Mouse (Mus musculus) gastrocnemius, adult 2 months (tissue): ENCODE data around the gene Tmem186. TPM values are rescaled to one million over a fixed set of nuclear protein-coding genes. Genes with fewer than 3 reads are reported as not detected.

Experiments used
- DNase-seq: peaks from one replicate; pipeline ENCODE4 v3.0.0; 2022
- H3K27ac ChIP-seq: fragments of 200-600 bp; 2 replicates; pipeline ENCODE4 v1.8.1; 2022; ENCODE audit warnings: mild to moderate bottlenecking
- H3K4me3 ChIP-seq: fragments of 200-600 bp; 2 replicates; pipeline ENCODE4 v1.8.1; 2022; ENCODE audit warnings: mild to moderate bottlenecking, moderate library complexity
- CTCF ChIP-seq: fragments of 200-600 bp; IDR thresholded peaks from 2 replicates; pipeline ENCODE4 v1.8.1; 2022; ENCODE audit warnings: antibody characterized with exemption, mild to moderate bottlenecking, moderate library complexity
- intact Hi-C: fragments of 180-260 bp; cut with DNase I; formaldehyde crosslinking; loops from one replicate; pipeline ENCODE4 v1.15.1; 2025
- total RNA-seq, 2 experiments: library from RNA; stranded (reverse); gene quantifications; 2 replicates each; pipeline ENCODE4 v1.2.3; 2021

The Tmem186 gene
- total RNA-seq, 2 experiments from 2014 or later = 12.4 to 12.9 TPM

GRCm38 (mm10) chr16:8663022-8663421 is 25.5 kb upstream of the Tmem186 start:
- Histone ChIP-seq H3K4me3 (no peak overlapping the region), H3K27ac (no peak overlapping the region)
- intact Hi-C loops = no loop called here
- no peak for DNase-seq
- no peak for TF ChIP-seq CTCF

GRCm38 (mm10) chr16:8658764-8659163 is 21.3 kb upstream of the Tmem186 start:
- no peak for DNase-seq
- no peak for TF ChIP-seq CTCF
- intact Hi-C loops = no loop called here
- Histone ChIP-seq H3K27ac (no peak overlapping the region), H3K4me3 (no peak overlapping the region)

- no peak for TF ChIP-seq CTCF
- no peak overlapping the region for H3K27ac ChIP-seq
- no peak for DNase-seq
- intact Hi-C loops = no loop called here
- no peak overlapping the region for H3K4me3 ChIP-seq
These were observed 20.8 kb upstream of the Tmem186 start for GRCm38 (mm10) chr16:8658349-8658748.

- DNase-seq = no peak
- Histone ChIP-seq H3K27ac (no peak overlapping the region), H3K4me3 (no peak overlapping the region)
- intact Hi-C loops = no loop called here
- TF ChIP-seq CTCF = no peak
These were observed 18.7 kb upstream of the Tmem186 start for GRCm38 (mm10) chr16:8656256-8656655.

DNA sequence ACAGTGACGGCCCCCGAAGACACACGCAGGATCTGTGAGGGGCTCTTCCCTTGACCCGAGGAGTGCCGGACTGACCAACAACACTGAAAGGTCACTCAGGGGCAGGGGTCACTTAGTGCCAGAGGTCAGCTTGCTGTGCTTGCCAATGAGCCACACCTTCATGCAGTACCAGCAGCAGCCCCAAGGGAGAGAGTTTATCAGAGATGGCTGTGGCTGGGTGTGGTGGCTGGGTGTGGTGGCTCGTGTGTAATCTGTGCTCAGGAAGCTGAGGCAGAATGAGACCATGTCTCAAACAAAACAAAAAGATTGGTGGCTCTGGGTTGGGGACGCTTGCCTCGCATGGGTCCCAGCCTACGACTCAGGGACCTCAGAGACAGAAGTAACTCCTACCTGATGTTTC is 18.1 kb upstream of the Tmem186 start:
- no peak for DNase-seq
- TF ChIP-seq CTCF = no peak
- intact Hi-C loops = no loop called here
- no peak overlapping the region for H3K27ac ChIP-seq
- no peak overlapping the region for H3K4me3 ChIP-seq

DNA sequence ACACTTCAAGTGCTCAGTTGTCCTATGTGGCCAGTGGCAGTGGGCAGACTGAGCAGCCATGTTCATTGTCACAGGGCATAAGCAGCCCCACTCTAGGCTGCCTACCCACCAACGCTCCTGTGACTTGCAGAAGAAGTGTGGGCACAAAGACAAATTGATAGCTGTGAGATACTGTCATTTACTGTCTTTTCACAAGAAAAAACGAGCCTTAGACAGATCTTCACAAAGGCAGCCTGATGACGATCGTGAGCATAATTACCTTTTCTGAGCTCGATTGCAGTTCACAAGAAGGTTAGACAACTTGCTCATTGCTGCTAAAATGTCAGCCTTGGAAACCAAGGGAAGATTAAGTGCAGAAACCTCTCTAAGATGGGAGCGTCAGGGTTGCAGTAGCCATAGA is 17.6 kb upstream of the Tmem186 start:
- H3K27ac ChIP-seq = no peak overlapping the region
- DNase-seq = no peak
- no peak for TF ChIP-seq CTCF
- intact Hi-C loops = no loop called here
- no peak overlapping the region for H3K4me3 ChIP-seq

- TF ChIP-seq CTCF = no peak
- Histone ChIP-seq H3K27ac (no peak overlapping the region), H3K4me3 (no peak overlapping the region)
- no peak for DNase-seq
- intact Hi-C loops = no loop called here
These were observed 12.5 kb upstream of the Tmem186 start for GRCm38 (mm10) chr16:8650007-8650406.

GRCm38 (mm10) chr16:8645546-8645945 is 8.0 kb upstream of the Tmem186 start:
- DNase-seq = no peak
- intact Hi-C loops = loop anchor here (10.0 kb wide), 1 partner anchor 231 kb away; no protein-coding TSS in a partner anchor
- TF ChIP-seq CTCF = no peak
- Histone ChIP-seq H3K27ac (no peak overlapping the region), H3K4me3 (no peak overlapping the region)

DNA sequence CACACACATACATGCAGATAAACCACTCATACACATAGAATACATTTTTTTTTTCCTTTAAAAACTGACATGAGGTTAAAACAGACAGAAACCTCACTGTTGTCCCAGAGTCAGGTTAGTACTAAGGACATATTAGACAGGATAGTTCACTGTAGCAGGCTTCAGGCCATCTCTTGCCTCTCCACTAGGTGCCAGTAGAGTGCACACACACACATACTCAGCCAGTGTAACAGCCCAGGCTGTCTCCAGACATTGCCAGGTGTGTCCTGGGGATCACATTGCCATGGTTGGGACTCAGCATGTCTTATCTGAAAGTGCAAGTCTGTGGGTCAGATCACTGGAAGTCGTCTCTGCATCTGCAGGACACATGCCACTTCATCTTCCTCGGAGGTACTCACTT is 6.3 kb upstream of the Tmem186 start:
- DNase-seq = peak; percentile 63
- no peak overlapping the region for H3K4me3 ChIP-seq
- H3K27ac ChIP-seq = peak overlapping the region; percentile 28; the same call in 1 of the 2 replicates
- intact Hi-C loops = loop anchor here (2.0 to 10.0 kb wide), 2 partner anchors 31 to 229 kb away; no protein-coding TSS in a partner anchor
- TF ChIP-seq CTCF = peak; percentile 93

DNA sequence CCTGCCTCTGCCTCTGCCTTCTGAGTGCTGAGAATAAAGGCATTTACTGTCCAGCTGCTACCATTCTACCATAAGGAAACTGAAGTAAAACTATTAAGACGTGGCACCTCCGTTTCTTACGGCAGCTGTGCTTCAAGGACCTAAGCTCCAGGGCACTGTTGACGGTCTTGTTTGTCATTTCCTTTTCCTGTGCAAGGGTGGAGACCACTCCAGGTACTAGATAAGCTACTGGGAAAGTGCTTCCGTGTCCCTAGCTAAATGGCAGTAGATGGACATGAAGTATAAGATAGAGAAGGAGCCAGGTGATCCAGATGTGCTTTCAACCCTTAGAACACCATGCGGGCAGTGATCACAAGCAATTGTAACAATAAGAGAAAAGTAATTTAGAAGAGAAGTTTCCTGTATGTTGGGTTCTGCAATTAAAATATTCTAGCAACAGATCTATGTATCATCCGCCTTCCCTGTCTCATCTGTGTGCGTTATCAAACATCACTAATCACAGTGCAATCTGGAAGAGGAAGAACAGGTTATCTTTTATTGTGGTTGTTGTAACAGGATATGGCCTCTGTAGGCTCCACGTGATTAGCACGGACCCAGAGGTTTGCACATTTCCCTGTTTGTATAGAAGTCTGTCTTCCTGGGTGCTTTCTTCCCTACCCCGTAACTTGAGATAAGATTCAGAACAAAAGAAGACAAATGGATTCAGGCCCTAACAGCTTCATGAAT is 2.1 kb upstream of the Tmem186 start:
- no peak for TF ChIP-seq CTCF
- no peak for DNase-seq
- Histone ChIP-seq H3K27ac (no peak overlapping the region), H3K4me3 (no peak overlapping the region)
- intact Hi-C loops = loop anchor here (10.0 kb wide), 1 partner anchor 225 kb away; no protein-coding TSS in a partner anchor

DNA sequence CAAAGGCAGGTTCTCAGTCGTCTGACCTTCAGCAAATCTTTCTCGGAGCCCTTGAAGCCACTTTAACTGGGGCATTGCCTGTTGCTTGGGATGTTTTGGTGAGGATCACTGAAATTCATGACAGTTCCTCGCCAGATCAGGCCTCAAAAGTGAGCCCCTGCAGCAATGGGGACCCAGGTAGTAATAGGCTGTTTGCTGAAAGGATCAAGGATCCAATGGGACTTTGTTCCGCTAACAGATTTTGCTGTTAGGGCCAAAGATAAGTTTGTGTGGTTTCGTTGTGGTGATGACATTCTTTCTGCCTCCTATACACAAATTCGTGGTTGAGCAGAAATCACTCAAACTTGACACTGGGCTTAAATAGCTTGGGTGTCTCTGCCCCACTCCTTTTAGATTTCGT is 619 bp upstream of the Tmem186 start:
- DNase-seq = no peak
- peak overlapping the region; percentile 79 for H3K4me3 ChIP-seq
- intact Hi-C loops = no loop called here
- TF ChIP-seq CTCF = no peak
- H3K27ac ChIP-seq = peak overlapping the region; percentile 91

GRCm38 (mm10) chr16:8636867-8637216 is 670 bp downstream of the Tmem186 start:
- Histone ChIP-seq H3K4me3 (peak overlapping the region; percentile 79), H3K27ac (peak overlapping the region; percentile 91)
- no peak for DNase-seq
- intact Hi-C loops = no loop called here
- TF ChIP-seq CTCF = no peak

DNA sequence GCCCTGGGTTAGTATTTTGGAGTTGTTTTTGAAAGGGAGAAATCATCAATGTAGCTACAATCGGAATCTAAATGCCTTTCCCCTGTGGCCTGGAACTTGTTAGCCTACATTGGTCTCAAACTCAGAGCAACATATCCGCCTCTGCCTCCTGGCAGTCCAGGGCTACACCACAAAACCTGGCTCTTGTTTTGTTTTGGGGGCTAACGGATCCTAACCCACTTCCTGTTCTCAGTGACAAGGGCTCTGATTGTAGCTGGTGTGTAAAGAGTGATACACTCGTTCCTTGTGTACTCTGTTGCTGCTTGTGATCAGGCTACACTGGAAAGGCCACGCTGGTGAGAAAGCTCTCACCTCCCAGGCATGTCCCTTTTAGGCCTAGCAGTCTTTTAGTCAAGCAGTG is 6.1 kb downstream of the Tmem186 start:
- intact Hi-C loops = no loop called here

DNA sequence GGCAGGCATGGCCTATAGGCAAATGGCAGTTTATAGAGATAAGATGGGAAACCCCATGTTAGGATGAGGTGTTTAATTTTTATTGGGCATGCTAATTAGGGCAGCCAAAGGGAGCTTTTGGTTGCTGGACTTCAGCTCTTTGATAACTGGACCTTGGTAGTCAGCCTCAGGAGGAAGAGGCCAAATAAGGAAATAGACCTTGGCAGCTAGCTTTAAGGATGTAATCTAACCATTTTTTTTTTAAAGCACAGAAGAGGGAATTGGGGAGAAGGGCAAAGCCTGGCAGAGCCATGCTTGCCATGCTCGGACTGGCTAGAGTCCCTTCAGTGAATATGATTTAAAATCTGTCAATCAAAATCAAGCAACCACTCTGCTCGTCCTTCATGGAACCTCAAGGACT is 7.1 kb downstream of the Tmem186 start:
- intact Hi-C loops = no loop called here
- no peak for DNase-seq
- no peak overlapping the region for H3K27ac ChIP-seq
- no peak for TF ChIP-seq CTCF
- H3K4me3 ChIP-seq = no peak overlapping the region

More for the DNA sequence above, 6.1 kb downstream of the Tmem186 start:
- no peak for TF ChIP-seq CTCF
- Histone ChIP-seq H3K27ac (no peak overlapping the region), H3K4me3 (no peak overlapping the region)
- no peak for DNase-seq
